Mouse (Mus musculus) forebrain, postnatal 0 days (tissue): ENCODE results near the gene Mettl3. TPM values are rescaled to one million over a fixed set of nuclear protein-coding genes. Genes with fewer than 3 reads are reported as not detected.

Experiments
- ATAC-seq: fragments of 200-750 bp; cut with Nextera tagmentation; 2 replicates; pipeline ENCODE4 v1.8.0; 2017; ENCODE audit warnings: mild to moderate bottlenecking, moderate library complexity
- DNase-seq: peaks from one replicate; pipeline ENCODE4 v3.0.0-alpha.2; 2015
- H3K27ac ChIP-seq: fragments of 300-500 bp; sonication (generic); 2 replicates; pipeline ENCODE4 v1.5.1; 2014; ENCODE audit warnings: low read depth, mild to moderate bottlenecking, antibody characterized with exemption, low read length, moderate library complexity, mixed read lengths
- H3K27me3 ChIP-seq: fragments of 300-500 bp; sonication (generic); 2 replicates; pipeline ENCODE4 v1.6.1; 2014; ENCODE audit warnings: mild to moderate bottlenecking, low read length, mixed read lengths; ENCODE audit not compliant: insufficient read depth
- H3K36me3 ChIP-seq: fragments of 300-500 bp; sonication (generic); 2 replicates; pipeline ENCODE4 v1.6.1; 2014; ENCODE audit warnings: mild to moderate bottlenecking, moderate library complexity; ENCODE audit not compliant: insufficient read depth
- H3K4me1 ChIP-seq: fragments of 300-500 bp; sonication (generic); 2 replicates; pipeline ENCODE4 v1.6.1; 2014; ENCODE audit warnings: antibody characterized with exemption; ENCODE audit not compliant: insufficient read depth
- H3K4me2 ChIP-seq: fragments of 300-500 bp; sonication (generic); 2 replicates; pipeline ENCODE4 v1.6.1; 2014; ENCODE audit warnings: low read depth, mild to moderate bottlenecking, moderate library complexity
- H3K4me3 ChIP-seq: fragments of 300-500 bp; sonication (generic); 2 replicates; pipeline ENCODE4 v1.5.1; 2014; ENCODE audit warnings: low read depth, low read length, mixed read lengths
- H3K9ac ChIP-seq: fragments of 300-500 bp; sonication (generic); 2 replicates; pipeline ENCODE4 v1.6.1; 2014; ENCODE audit warnings: mild to moderate bottlenecking
- H3K9me3 ChIP-seq: fragments of 300-500 bp; sonication (generic); 2 replicates; pipeline ENCODE4 v1.6.1; 2016; ENCODE audit warnings: low read length
- CTCF ChIP-seq: sonication (generic); IDR thresholded peaks from 2 replicates; pipeline ENCODE4 v1.5.1; 2016; ENCODE audit warnings: antibody characterized with exemption, control low read depth, low read depth
- WGBS: fragments of 180-500 bp; shearing (Covaris S2); extraction: QIAGEN DNeasy Blood & Tissue Kit; methylation state at CpG from one replicate; pipeline ENCODE4 v1.1.7; 2014; 5-methylcytosine and 5-hydroxymethylcytosine counted together
- polyA plus RNA-seq: library from polyadenylated mRNA; unstranded; fragments of >200 nt; fragmentation: Nextera tagmentation; extraction: Ambion mirVana; gene quantifications from 2 replicates; pipeline ENCODE4 v1.2.1, GENCODE M21; 2015
- total RNA-seq: library from RNA; depleted of rRNA; stranded (reverse); fragments of >200 nt; gene quantifications from 2 replicates; pipeline ENCODE4 v1.2.3, GENCODE M21; 2014

The Mettl3 gene
- total and polyA plus RNA-seq, 2 experiments from 2014 or later, result 22.7 to 24.0 TPM

DNA sequence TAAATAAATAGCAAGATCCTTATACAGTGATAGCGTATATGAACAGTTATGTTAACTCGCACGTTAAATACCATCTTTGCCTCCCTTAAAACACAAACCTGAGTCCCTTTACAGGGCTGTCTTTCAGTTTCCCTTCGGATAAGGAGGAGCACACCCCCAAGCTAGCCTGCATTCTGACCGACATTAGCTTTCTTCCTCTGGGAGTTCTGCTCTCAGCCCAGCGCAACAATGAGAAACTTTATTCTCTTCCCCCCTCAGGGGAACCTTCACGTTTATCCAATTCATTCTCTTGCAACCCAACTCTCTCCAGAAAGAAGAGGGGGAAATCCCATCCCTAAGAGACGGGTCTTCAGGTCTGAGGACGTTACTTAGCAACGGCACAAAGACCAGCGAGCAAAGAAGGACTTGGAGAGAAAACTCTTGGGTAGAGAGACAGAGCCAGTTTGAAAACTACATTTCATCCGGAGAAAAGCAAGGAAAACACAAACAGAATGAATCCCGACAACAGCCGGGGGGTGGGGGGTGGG lies 22.5 kb upstream of the Mettl3 start:
- peak overlapping the region; percentile 87 for H3K4me2 ChIP-seq
- H3K27ac ChIP-seq, result peak overlapping the region; percentile 62
- peak overlapping the region; percentile 47 for H3K4me3 ChIP-seq
- DNase-seq (peak; percentile 44), ATAC-seq (peak; percentile 79)
- no peak for TF ChIP-seq CTCF
- H3K36me3 ChIP-seq, result no peaks in the 10 kb centered on the region
- no peaks in the 10 kb centered on the region for H3K9me3 ChIP-seq
- H3K4me1 ChIP-seq, result no peaks in the 10 kb centered on the region; the same call in 1 of the 2 replicates
- peak overlapping the region; percentile 45 for H3K9ac ChIP-seq
- under 1% methylated on average over 14 of the region's 14 CpGs for WGBS
- H3K27me3 ChIP-seq, result peaks cover 9% of the 10 kb centered on the region; the same call in 1 of the 2 replicates

DNA sequence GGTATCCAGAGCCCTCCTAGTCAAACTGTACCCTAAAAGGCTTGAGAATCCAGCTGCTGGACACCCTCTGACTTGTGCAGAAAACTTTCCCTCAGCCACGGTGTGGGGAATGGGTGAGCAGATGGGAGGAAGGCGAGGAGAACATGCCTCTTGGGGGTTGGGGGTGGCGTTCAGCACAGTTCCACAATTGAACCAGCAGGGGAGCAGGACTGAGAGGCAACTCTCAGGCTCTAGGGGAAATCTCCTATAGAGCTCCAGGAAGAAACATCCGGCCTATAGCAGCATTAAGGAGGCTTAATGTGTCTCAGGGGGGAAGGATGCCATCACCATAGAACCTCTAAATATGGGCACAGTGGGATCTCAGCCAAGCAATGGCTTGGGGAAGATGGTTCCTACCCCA lies 21.0 kb upstream of the Mettl3 start:
- Histone ChIP-seq H3K4me1 (no peaks in the 10 kb centered on the region; the same call in 1 of the 2 replicates), H3K4me2 (no peak overlapping the region), H3K27me3 (peaks cover 9% of the 10 kb centered on the region; the same call in 1 of the 2 replicates), H3K36me3 (no peaks in the 10 kb centered on the region), H3K9ac (no peak overlapping the region), H3K4me3 (no peak overlapping the region), H3K9me3 (no peaks in the 10 kb centered on the region), H3K27ac (no peak overlapping the region)
- TF ChIP-seq CTCF, result peak; percentile 58
- 5% methylated on average over 4 of the region's 4 CpGs for WGBS
- ATAC-seq (peak; percentile 66), DNase-seq (no peak)

DNA sequence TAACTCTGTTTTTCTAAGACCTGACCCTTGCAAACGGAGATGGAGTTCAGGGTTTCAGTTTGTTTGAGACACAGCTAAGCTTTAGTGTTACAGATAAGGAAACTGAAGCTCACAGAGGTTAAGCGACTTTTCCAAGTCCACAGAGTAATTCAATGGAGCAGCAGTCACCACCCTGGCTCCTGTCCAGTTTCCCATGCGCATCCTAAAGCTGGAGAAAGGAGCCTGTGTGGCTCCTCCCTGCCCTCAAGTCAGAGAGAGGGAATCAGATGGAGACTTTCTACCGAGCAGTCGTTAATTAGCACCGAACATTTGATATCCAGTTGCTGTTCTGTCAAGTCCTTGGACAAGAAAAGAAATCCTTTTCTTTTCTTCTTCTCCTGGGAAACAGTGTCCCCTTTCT lies 14.4 kb upstream of the Mettl3 start:
- TF ChIP-seq CTCF, result no peak
- Histone ChIP-seq H3K27me3 (no peaks in the 10 kb centered on the region), H3K9me3 (no peaks in the 10 kb centered on the region), H3K27ac (no peak overlapping the region), H3K4me3 (no peak overlapping the region), H3K4me1 (peaks cover 7% of the 10 kb centered on the region; the same call in 1 of the 2 replicates), H3K4me2 (no peak overlapping the region), H3K9ac (no peak overlapping the region), H3K36me3 (no peaks in the 10 kb centered on the region)
- WGBS, result 35% methylated on average over 6 of the region's 6 CpGs
- DNase-seq (no peak), ATAC-seq (no peak)

DNA sequence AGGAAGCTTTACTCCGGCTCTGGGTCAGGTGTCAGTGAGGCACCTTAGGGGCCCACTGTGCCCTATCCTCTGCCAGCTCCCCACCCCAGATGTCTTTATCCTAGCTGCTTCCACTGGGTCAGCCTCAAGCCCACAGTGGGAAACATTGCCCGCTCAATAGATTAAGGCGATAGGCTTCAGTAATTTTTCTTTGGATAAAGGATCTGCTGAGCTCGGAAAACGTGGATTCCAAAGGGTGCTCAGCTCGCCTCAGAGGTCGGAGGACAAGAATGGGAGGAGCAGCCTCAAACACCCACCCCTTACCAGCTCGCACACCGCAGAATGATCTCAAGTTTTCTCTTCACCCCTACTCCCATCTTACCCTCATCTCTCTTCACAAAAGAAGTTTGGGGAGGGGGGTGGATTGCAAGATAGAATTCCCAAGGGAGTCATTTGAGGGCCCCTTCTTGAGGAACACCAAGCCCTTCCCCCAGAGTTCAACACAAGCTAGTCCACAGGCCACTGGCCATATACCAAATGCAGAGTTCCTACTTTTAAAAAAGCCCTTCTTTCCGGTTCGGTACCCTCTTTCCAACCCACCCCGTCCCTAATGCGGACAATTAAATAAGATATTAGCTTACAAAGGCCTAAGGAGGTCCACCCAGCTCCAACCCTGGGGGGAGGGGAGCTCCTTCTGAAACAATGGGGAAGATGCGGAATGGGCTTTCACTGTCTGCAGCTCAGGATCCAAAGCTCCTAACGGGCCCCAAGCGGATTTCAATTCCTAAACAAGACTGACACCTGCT lies 11.7 kb upstream of the Mettl3 start:
- TF ChIP-seq CTCF, result no peak
- no peaks in the 10 kb centered on the region for H3K27me3 ChIP-seq
- 6% methylated on average over 16 of the region's 16 CpGs for WGBS
- DNase-seq, result peak; percentile 71
- H3K4me2 ChIP-seq, result peak overlapping the region; percentile 79
- peak overlapping the region; percentile 93 for H3K4me3 ChIP-seq
- H3K27ac ChIP-seq, result peak overlapping the region; percentile 93
- H3K9me3 ChIP-seq, result no peaks in the 10 kb centered on the region
- H3K9ac ChIP-seq, result peak overlapping the region; percentile 95
- peak; percentile 72 for ATAC-seq
- H3K36me3 ChIP-seq, result peaks cover 18% of the 10 kb centered on the region
- peaks cover 14% of the 10 kb centered on the region; the same call in 1 of the 2 replicates for H3K4me1 ChIP-seq

DNA sequence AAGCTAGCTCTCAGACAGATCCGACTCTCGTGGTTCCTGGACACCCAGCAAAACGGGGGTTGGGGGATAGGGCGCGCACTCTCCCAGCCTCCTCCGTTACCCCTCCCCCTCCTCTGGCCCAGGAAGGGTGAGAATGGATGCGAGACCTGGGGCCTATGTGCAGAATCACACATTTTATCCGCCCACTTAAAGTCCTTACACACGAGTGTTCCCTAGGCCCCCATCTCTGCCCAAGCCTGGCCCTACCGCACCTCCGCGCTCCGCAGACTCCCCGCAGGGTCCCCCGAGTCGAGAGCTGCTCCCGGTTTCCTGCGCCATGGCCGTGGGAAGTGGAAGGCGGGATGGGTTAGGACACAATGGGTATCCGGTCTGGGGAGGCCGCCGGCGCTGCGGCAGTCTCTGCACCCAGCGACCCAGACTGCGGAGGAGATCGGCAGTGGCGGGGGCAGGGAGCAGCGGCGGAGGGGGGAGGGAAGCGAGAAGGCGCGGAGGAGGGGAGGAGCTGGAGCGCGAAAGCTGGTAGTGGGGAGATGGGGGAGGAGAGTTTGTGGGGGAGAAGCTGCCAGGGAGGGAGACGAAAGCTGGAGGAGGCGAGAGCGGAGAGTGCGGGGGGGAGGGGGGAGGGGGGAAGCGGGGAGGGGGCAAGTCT lies 11.0 kb upstream of the Mettl3 start:
- DNase-seq (peak; percentile 87), ATAC-seq (peak; percentile 88)
- under 1% methylated on average over 34 of the region's 41 CpGs for WGBS
- no peak for TF ChIP-seq CTCF
- H3K4me3 ChIP-seq, result peak overlapping the region; percentile 93
- H3K9me3 ChIP-seq, result no peaks in the 10 kb centered on the region
- H3K4me2 ChIP-seq, result peak overlapping the region; percentile 79
- peak overlapping the region; percentile 95 for H3K9ac ChIP-seq
- H3K4me1 ChIP-seq, result peaks cover 18% of the 10 kb centered on the region
- no peaks in the 10 kb centered on the region for H3K27me3 ChIP-seq
- peaks cover 18% of the 10 kb centered on the region for H3K36me3 ChIP-seq
- H3K27ac ChIP-seq, result peak overlapping the region; percentile 93

DNA sequence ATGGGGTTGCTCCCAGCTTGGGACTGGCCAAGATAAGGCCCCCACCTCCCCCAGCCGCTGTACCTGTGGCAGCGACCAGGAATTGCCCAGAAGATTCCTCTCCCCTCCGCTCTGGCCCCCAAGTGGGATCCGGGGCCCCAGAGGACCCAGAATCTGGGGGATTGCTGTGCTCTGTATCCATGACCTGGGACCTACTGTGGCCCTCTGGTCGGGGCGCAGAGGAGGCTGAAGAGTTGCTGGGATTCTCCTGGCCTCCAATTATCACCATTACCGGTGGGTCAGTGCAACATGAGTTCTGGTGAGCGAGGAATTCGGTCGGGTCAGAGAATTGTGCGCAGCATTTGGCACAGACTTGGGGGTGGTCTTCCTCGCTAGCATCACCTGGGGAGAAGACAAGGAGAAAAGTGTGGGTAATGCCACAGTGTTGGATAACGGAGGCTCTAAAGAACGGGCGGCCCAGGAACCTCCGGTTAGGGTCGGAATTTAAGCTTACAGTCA lies 10.4 kb upstream of the Mettl3 start:
- Histone ChIP-seq H3K27me3 (no peaks in the 10 kb centered on the region), H3K4me2 (peak overlapping the region; percentile 79), H3K9ac (peak overlapping the region; percentile 95), H3K4me1 (peaks cover 19% of the 10 kb centered on the region), H3K9me3 (no peaks in the 10 kb centered on the region), H3K4me3 (peak overlapping the region; percentile 93), H3K27ac (peak overlapping the region; percentile 93), H3K36me3 (peaks cover 21% of the 10 kb centered on the region)
- ATAC-seq (no peak), DNase-seq (no peak)
- WGBS, result 12% methylated on average over 17 of the region's 17 CpGs
- no peak for TF ChIP-seq CTCF

DNA sequence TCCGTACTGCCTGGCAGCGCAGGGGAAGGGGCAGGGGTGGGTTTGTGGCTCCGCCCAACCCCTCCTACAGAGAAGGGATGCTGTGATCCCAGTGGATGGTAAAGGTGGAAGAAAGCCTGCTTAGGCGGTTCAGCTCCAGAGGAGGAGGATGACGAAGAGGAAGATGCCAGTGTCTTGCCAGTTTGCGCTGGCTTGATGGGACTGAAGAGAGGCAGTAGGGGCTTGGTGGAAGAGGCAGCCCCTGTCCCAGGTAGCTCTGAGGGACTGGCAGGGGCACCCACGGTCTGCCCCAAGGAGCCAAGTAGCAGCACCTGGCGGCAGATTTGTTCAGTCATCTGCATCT lies 9.9 kb upstream of the Mettl3 start:
- H3K4me1 ChIP-seq, result peaks cover 19% of the 10 kb centered on the region
- WGBS, result 48% methylated on average over 8 of the region's 8 CpGs
- no peaks in the 10 kb centered on the region for H3K9me3 ChIP-seq
- H3K36me3 ChIP-seq, result peaks cover 21% of the 10 kb centered on the region
- H3K4me3 ChIP-seq, result peak overlapping the region; percentile 93
- H3K27ac ChIP-seq, result no peak overlapping the region
- no peaks in the 10 kb centered on the region for H3K27me3 ChIP-seq
- TF ChIP-seq CTCF, result no peak
- DNase-seq (no peak), ATAC-seq (no peak)
- peak overlapping the region; percentile 79 for H3K4me2 ChIP-seq
- H3K9ac ChIP-seq, result no peak overlapping the region; the same call in 1 of the 2 replicates
